Mouse (Mus musculus) kidney, embryonic 14.5 days (tissue): Measurements from ENCODE around the gene Nxt1. TPM values are rescaled to one million over a fixed set of nuclear protein-coding genes. Genes with fewer than 3 reads are reported as not detected.
A peak's percentile ranks its signal among the peaks of the same experiment; 100 is the strongest.

Experiments
- ATAC-seq: fragments of 200-750 bp; cut with Nextera tagmentation; 2 replicates; pipeline ENCODE4 v1.8.0; 2017; ENCODE audit warnings: moderate number of reproducible peaks, mild to moderate bottlenecking, moderate TSS enrichment, moderate library complexity; ENCODE audit not compliant: low FRiP score, low TSS enrichment
- H3K27ac ChIP-seq: fragments of 300-500 bp; sonication (generic); 2 replicates; pipeline ENCODE4 v1.5.1; 2014; ENCODE audit warnings: low read depth, mild to moderate bottlenecking, low read length, moderate library complexity, mixed read lengths
- H3K27me3 ChIP-seq: fragments of 300-500 bp; sonication (generic); 2 replicates; pipeline ENCODE4 v1.6.1; 2014; ENCODE audit warnings: mild to moderate bottlenecking, low read length; ENCODE audit not compliant: control insufficient read depth, insufficient read depth
- H3K36me3 ChIP-seq: fragments of 300-500 bp; sonication (generic); 2 replicates; pipeline ENCODE4 v1.6.1; 2014; ENCODE audit warnings: low read length, mixed read lengths; ENCODE audit not compliant: control insufficient read depth, insufficient read depth
- H3K4me1 ChIP-seq: fragments of 300-500 bp; sonication (generic); 2 replicates; pipeline ENCODE4 v1.6.1; 2014; ENCODE audit warnings: low read length, mixed read lengths; ENCODE audit not compliant: control insufficient read depth, insufficient read depth
- H3K4me2 ChIP-seq: fragments of 300-500 bp; sonication (generic); replicated peaks from 2 replicates; pipeline ENCODE4 v1.6.1; 2014; ENCODE audit warnings: low read depth, mild to moderate bottlenecking, low read length
- H3K4me3 ChIP-seq: fragments of 300-500 bp; sonication (generic); 2 replicates; pipeline ENCODE4 v1.5.1; 2014; ENCODE audit warnings: mild to moderate bottlenecking, low read length
- H3K9ac ChIP-seq: fragments of 300-500 bp; sonication (generic); 2 replicates; pipeline ENCODE4 v1.6.1; 2014; ENCODE audit warnings: low read depth, mild to moderate bottlenecking, low read length, moderate library complexity
- H3K9me3 ChIP-seq: fragments of 300-500 bp; sonication (generic); 2 replicates; pipeline ENCODE4 v1.6.1; 2016; ENCODE audit warnings: low read length; ENCODE audit not compliant: control insufficient read depth
- WGBS: fragments of 180-500 bp; shearing (Covaris S2); extraction: QIAGEN DNeasy Blood & Tissue Kit; methylation state at CpG from one replicate; pipeline ENCODE4 v1.1.7; 2014; 5-methylcytosine and 5-hydroxymethylcytosine counted together
- polyA plus RNA-seq: library from polyadenylated mRNA; unstranded; fragments of >200 nt; fragmentation: Nextera tagmentation; extraction: Ambion mirVana; gene quantifications from 2 replicates; pipeline ENCODE4 v1.2.1, GENCODE M21; 2014

Nxt1 gene
- polyA plus RNA-seq, 1 experiment from 2014 or later: 109 TPM

DNA sequence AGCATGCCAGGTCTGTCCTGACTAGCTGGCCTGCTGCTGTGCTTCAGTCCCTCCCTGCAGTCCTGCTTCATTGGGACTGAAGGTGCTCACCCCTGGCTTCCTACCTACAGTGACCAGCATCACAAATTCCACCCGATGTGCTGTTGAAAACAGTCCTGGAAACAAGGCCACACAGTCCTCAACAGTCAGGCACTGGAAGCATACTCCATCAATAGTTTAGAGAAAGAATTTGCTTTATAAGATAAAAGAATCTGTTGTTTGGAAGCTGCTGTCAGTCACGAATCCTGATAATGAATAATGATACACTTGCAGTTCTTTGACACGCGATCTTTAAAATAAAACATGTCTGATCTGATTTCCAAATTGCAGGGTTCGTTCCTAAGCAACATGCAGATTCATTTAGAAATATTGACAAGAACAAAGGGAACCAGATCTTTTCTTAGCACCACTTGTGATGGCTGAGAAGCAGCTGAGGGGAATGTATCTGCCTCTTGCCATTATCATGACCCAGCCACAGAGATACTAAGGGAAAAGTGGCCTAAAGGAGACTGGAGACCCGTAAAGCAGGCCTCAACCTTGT lies 27.9 kb upstream of the Nxt1 start:
- Histone ChIP-seq H3K27me3 (no peaks in the 10 kb centered on the region), H3K27ac (no peak overlapping the region), H3K9ac (no peak overlapping the region), H3K36me3 (no peaks in the 10 kb centered on the region), H3K9me3 (no peaks in the 10 kb centered on the region), H3K4me2 (no peak overlapping the region), H3K4me1 (no peaks in the 10 kb centered on the region), H3K4me3 (no peak overlapping the region)
- WGBS: 91% methylated on average over 6 of the region's 6 CpGs
- ATAC-seq: no peak

DNA sequence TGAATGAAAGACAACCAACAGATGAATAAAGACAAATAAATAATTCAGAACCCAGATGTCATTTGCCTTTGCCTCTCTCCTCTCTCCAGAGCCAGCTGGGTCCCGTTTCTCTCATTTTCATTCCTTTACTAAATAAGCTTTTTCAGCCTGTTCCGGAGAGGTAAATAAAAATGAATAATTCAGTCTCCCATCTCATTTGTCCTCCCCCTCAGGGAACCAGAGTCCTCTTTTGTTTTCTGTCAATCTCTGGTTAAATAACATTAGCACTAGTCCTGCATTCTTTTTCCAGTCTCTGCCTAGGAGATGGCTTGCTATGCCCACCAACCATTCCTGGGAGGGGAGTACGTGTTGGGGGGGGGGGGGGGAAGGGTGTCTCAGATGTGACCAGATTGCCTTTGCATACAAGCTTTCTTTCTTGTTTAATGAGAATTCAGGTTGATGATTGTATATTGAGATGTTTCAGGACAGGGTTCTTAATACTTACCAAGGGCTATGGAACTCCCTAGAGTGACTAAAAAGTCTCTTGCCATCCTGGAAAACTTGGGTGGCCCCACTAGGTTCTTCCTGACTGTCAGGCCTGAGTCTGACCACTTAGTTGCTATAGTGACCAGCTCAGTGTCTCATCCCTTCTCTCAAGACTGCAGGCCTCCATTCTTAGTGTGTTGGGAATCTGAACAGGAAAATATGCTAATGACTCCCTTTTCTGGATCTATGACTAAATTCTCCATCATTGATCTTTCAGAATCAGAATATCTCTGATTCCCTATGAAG lies 21.6 kb upstream of the Nxt1 start:
- WGBS: 57% methylated on average over 3 of the region's 3 CpGs
- Histone ChIP-seq H3K27ac (no peak overlapping the region), H3K4me3 (no peak overlapping the region), H3K27me3 (no peaks in the 10 kb centered on the region), H3K4me2 (no peak overlapping the region), H3K4me1 (no peaks in the 10 kb centered on the region), H3K9ac (no peak overlapping the region), H3K9me3 (no peaks in the 10 kb centered on the region), H3K36me3 (no peaks in the 10 kb centered on the region)
- no peak for ATAC-seq

DNA sequence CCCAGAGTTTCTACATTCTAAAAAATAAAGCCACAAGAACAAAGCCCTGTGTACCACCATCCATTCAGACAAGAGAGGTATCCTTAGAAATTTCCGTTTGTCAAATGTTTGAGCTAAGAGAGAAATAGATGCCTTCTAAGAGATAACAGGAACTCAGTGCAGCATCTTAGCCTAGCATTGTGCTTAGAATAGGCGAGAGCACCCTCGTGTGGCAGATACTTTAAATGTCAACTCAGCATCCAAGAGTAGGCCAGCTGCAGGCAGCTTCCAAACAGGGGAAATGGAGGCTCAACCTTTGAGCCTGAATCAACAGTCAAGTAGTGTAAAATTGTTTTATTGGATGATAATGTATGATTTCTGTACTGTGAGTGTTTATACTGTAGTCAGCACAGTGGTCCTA lies 17.4 kb upstream of the Nxt1 start:
- no peak overlapping the region for H3K27ac ChIP-seq
- H3K9me3 ChIP-seq: no peaks in the 10 kb centered on the region
- H3K4me1 ChIP-seq: no peaks in the 10 kb centered on the region
- no peaks in the 10 kb centered on the region for H3K27me3 ChIP-seq
- no peaks in the 10 kb centered on the region for H3K36me3 ChIP-seq
- 6% methylated on average over 3 of the region's 3 CpGs for WGBS
- peak; percentile 75; the same call in 1 of the 2 replicates for ATAC-seq
- H3K9ac ChIP-seq: no peak overlapping the region
- no peak overlapping the region for H3K4me2 ChIP-seq
- no peak overlapping the region for H3K4me3 ChIP-seq

DNA sequence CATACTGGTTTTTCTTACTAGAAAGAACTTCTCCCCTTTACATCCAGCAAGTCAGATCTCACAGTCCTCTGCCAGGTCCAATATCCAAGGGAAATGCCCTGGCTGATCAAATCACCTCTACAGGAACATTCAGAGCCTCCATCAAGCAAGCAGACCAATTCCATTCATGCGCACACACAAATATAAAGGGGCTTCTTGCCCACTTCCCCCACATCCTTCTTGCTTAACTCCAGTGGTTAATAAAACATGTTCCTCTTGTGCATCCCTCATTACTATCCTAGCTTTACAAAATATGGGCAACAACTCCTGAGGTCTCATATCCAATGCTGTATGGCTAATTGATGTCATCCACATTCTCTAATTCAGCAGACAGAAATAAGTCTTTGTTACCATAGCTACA lies 8.9 kb upstream of the Nxt1 start:
- 92% methylated on average over 1 of the region's 1 CpGs for WGBS
- Histone ChIP-seq H3K27me3 (no peaks in the 10 kb centered on the region), H3K4me1 (no peaks in the 10 kb centered on the region), H3K9me3 (no peaks in the 10 kb centered on the region), H3K27ac (no peak overlapping the region), H3K9ac (no peak overlapping the region), H3K4me2 (no peak overlapping the region), H3K36me3 (no peaks in the 10 kb centered on the region), H3K4me3 (no peak overlapping the region)
- ATAC-seq: no peak

DNA sequence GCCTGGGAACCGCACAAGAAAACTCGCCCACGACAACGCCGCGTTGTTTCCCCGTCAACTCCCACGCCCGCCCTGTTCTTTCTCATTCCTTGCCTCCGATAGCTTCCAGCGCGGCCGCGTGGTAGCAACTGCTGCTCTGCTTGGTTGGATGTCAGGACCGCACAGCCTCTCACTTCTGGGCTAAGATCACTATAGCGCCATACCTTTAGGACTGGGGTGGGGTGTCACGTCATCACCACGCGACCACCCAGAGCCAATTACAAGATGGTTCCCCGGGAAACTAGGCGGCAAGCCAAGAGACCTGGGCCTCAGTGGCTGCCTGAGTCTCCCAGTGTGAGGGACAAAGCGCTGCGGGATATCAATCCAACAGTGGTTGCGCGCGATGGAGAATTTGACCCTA lies 5.4 kb downstream of the Nxt1 start:
- peak; percentile 21; the same call in 1 of the 2 replicates for ATAC-seq
- 4% methylated on average over 26 of the region's 26 CpGs for WGBS
- H3K27me3 ChIP-seq: no peaks in the 10 kb centered on the region
- peak overlapping the region; percentile 55 for H3K4me2 ChIP-seq
- H3K27ac ChIP-seq: peak overlapping the region; percentile 90
- peak overlapping the region; percentile 44 for H3K4me3 ChIP-seq
- peaks cover 37% of the 10 kb centered on the region for H3K4me1 ChIP-seq
- H3K36me3 ChIP-seq: peaks cover 20% of the 10 kb centered on the region
- H3K9me3 ChIP-seq: no peaks in the 10 kb centered on the region
- peak overlapping the region; percentile 57 for H3K9ac ChIP-seq

DNA sequence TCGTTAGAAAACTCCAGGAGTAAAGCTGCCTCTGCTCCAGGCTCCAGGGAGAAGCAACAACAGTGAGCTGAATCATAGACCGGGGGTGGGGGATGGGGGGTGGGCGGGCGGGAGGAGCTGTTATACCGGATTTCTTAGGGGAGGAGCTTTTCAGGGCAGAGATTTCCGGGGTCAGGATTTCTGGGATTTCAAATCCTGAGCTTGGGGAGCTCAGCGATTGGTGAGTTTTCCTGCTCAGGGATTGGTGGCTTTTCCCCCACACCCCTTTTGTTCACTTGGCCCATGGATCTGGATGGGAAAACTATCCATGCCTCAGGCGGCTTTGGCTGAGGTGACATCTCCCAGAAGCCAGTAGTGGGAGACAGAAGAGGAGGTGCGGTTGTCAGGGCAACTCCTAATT lies 6.9 kb downstream of the Nxt1 start:
- ATAC-seq: peak; percentile 41
- H3K9ac ChIP-seq: peak overlapping the region; percentile 42; the same call in 1 of the 2 replicates
- WGBS: 1% methylated on average over 9 of the region's 9 CpGs
- H3K27me3 ChIP-seq: no peaks in the 10 kb centered on the region
- H3K36me3 ChIP-seq: peaks cover 28% of the 10 kb centered on the region
- H3K27ac ChIP-seq: peak overlapping the region; percentile 90
- no peaks in the 10 kb centered on the region for H3K9me3 ChIP-seq
- peak overlapping the region; percentile 14 for H3K4me3 ChIP-seq
- H3K4me1 ChIP-seq: peaks cover 30% of the 10 kb centered on the region
- H3K4me2 ChIP-seq: peak overlapping the region; percentile 63

DNA sequence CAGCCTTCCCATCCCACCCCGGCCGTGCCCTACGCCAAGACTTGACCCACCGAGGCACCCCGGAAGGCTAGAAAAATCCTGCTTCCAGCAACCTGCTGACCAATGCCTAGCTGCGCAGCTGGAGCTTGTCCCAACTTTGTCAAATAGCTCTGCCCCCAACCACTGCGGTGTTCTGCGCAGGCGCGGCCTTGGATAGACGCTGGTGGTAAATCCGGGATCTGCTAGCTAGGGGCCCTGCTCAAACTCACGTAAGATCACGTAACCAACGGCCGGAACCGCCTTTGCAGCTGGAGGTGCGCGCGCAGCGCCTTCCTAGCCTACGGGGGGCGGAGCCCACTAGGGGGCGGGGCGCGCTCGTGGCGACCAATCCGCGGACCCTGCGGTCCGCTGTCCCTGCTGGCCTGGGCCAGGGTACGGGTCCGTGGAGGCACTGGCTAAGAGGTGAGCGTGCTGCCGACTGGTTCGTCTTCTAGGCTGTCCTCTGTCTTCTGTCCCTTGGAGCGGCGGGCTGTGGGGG lies 8.4 kb downstream of the Nxt1 start, which contains the start of gene Gzf1:
Gzf1 (plus strand) TSS at position 249 of the 517 bp plus-strand sequence.
- WGBS: under 1% methylated on average over 36 of the region's 39 CpGs
- ATAC-seq: peak; percentile 95
- Histone ChIP-seq H3K4me2 (peak within 1 kb of the TSS; percentile 63), H3K4me1 (peaks cover 30% of the 10 kb centered on the region), H3K27ac (peak within 1 kb of the TSS; percentile 90), H3K9me3 (no peaks in the 10 kb centered on the region), H3K27me3 (no peaks in the 10 kb centered on the region), H3K4me3 (peak within 1 kb of the TSS; percentile 73), H3K36me3 (peaks cover 28% of the 10 kb centered on the region), H3K9ac (peak within 1 kb of the TSS; percentile 79)

DNA sequence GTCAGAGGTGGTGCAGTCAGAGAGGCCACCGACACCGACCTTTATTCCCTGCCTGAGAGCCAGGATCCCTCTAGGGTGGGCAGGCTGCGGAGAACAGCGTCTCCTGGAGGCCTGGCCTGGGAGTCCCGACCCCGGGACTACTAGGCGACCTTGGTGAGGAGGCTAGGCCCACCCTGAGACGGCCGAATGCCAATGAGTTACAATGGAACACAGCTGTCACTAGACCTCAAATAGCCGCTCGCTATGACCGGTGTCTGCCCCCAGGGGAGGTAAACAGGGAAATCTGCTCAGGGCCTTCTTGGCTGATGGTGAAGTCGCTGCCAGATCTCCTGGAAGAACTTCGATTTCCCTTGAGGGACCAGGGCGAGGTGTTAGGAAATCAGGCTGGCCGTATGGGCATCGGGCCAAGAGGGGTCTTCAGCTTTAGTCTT lies 9.1 kb downstream of the Nxt1 start:
- Histone ChIP-seq H3K4me1 (peaks cover 30% of the 10 kb centered on the region), H3K27ac (peak overlapping the region; percentile 78), H3K36me3 (peaks cover 28% of the 10 kb centered on the region), H3K4me3 (peak overlapping the region; percentile 73), H3K9me3 (no peaks in the 10 kb centered on the region), H3K27me3 (no peaks in the 10 kb centered on the region), H3K9ac (peak overlapping the region; percentile 79), H3K4me2 (peak overlapping the region; percentile 62)
- WGBS: 6% methylated on average over 17 of the region's 17 CpGs
- peak; percentile 54 for ATAC-seq

DNA sequence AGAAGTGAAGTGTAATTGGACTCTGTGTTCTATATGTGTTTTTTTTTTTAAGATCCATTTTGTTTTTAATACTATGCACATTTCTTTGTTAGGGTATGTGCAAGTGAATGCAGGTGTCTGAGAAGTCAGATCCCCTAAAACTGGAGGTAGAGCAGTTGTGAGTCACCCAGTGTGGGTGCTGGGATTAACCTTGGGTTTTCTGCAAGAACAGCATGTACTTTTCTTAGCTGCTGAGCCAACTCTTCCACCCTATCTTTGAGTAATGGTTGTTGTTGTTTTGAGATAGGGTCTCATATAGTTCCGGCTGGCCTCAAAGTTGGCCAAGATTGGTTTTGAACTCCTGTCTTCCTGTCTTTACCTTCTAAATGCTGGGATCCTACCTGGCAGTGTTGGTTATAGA lies 10.6 kb downstream of the Nxt1 start:
- WGBS: 93% methylated on average over 1 of the region's 1 CpGs

More for the DNA sequence above, 10.6 kb downstream of the Nxt1 start:
- H3K27me3 ChIP-seq: no peaks in the 10 kb centered on the region
- no peak overlapping the region for H3K4me3 ChIP-seq
- no peak for ATAC-seq
- H3K27ac ChIP-seq: no peak overlapping the region
- H3K9ac ChIP-seq: no peak overlapping the region
- peaks cover 40% of the 10 kb centered on the region for H3K36me3 ChIP-seq
- no peaks in the 10 kb centered on the region for H3K9me3 ChIP-seq
- no peak overlapping the region for H3K4me2 ChIP-seq
- H3K4me1 ChIP-seq: peaks cover 29% of the 10 kb centered on the region
